Mouse (Mus musculus) forebrain, embryonic 13.5 days (tissue): ENCODE results near the gene Myo3b. TPM values are rescaled to one million over a fixed set of nuclear protein-coding genes. Genes with fewer than 3 reads are reported as not detected.

Source experiments
- ATAC-seq: fragments of 200-750 bp; cut with Nextera tagmentation; 2 replicates; pipeline ENCODE4 v1.8.0; 2017
- H3K27ac ChIP-seq: fragments of 300-500 bp; sonication (generic); 2 replicates; pipeline ENCODE4 v1.5.1; 2015; ENCODE audit warnings: inconsistent platforms, mild to moderate bottlenecking, moderate library complexity
- H3K27me3 ChIP-seq: fragments of 300-500 bp; sonication (generic); 2 replicates; pipeline ENCODE4 v1.6.1; 2015; ENCODE audit warnings: mild to moderate bottlenecking, inconsistent platforms
- H3K36me3 ChIP-seq: fragments of 300-500 bp; sonication (generic); 2 replicates; pipeline ENCODE4 v1.6.1; 2015; ENCODE audit warnings: mild to moderate bottlenecking, inconsistent platforms; ENCODE audit not compliant: poor library complexity, severe bottlenecking
- H3K4me1 ChIP-seq: fragments of 300-500 bp; sonication (generic); 2 replicates; pipeline ENCODE4 v1.6.1; 2015; ENCODE audit warnings: inconsistent platforms
- H3K4me2 ChIP-seq: fragments of 300-500 bp; sonication (generic); 2 replicates; pipeline ENCODE4 v1.6.1; 2015; ENCODE audit warnings: inconsistent platforms, mild to moderate bottlenecking, moderate library complexity
- H3K4me3 ChIP-seq: fragments of 300-500 bp; sonication (generic); 2 replicates; pipeline ENCODE4 v1.5.1; 2015; ENCODE audit warnings: mild to moderate bottlenecking, inconsistent platforms
- H3K9ac ChIP-seq: fragments of 300-500 bp; sonication (generic); 2 replicates; pipeline ENCODE4 v1.6.1; 2015; ENCODE audit warnings: mild to moderate bottlenecking, inconsistent platforms
- H3K9me3 ChIP-seq: fragments of 300-500 bp; sonication (generic); replicated peaks from 2 replicates; pipeline ENCODE4 v1.6.1; 2016; ENCODE audit warnings: inconsistent platforms
- WGBS: fragments of 180-500 bp; shearing (Covaris S2); methylation state at CpG from one replicate; pipeline ENCODE4 v1.1.7; 2015; 5-methylcytosine and 5-hydroxymethylcytosine counted together
- polyA plus RNA-seq: library from polyadenylated mRNA; unstranded; fragments of >200 nt; fragmentation: Nextera tagmentation; extraction: Ambion mirVana; gene quantifications from 2 replicates; pipeline ENCODE4 v1.2.1, GENCODE M21; 2015

Myo3b gene
- polyA plus RNA-seq, 1 experiment from 2014 or later = 0.25 TPM

- H3K27ac ChIP-seq = no peak overlapping the region
- H3K9ac ChIP-seq = no peak overlapping the region
- no peaks in the 10 kb centered on the region for H3K27me3 ChIP-seq
- peaks cover 13% of the 10 kb centered on the region for H3K4me1 ChIP-seq
- no peaks in the 10 kb centered on the region for H3K9me3 ChIP-seq
- H3K4me3 ChIP-seq = no peak overlapping the region
- H3K4me2 ChIP-seq = no peak overlapping the region
- WGBS = 62% methylated on average over 4 of the region's 4 CpGs
- H3K36me3 ChIP-seq = no peaks in the 10 kb centered on the region
- no peak for ATAC-seq
These were observed 371.5 kb downstream of the Myo3b start for GRCm38 (mm10) chr2:70410298-70410885.

- Histone ChIP-seq H3K36me3 (no peaks in the 10 kb centered on the region), H3K9ac (no peak overlapping the region), H3K4me3 (no peak overlapping the region), H3K27ac (no peak overlapping the region), H3K4me2 (no peak overlapping the region), H3K9me3 (no peaks in the 10 kb centered on the region), H3K27me3 (no peaks in the 10 kb centered on the region), H3K4me1 (peaks cover 6% of the 10 kb centered on the region)
- no peak for ATAC-seq
- 79% methylated on average over 13 of the region's 13 CpGs for WGBS
These were observed 373.4 kb downstream of the Myo3b start for GRCm38 (mm10) chr2:70412315-70412714.

- Histone ChIP-seq H3K36me3 (no peaks in the 10 kb centered on the region), H3K4me1 (no peaks in the 10 kb centered on the region), H3K4me2 (no peak overlapping the region), H3K27ac (no peak overlapping the region), H3K9ac (no peak overlapping the region), H3K27me3 (no peaks in the 10 kb centered on the region), H3K4me3 (no peak overlapping the region), H3K9me3 (no peaks in the 10 kb centered on the region)
- 75% methylated on average over 1 of the region's 1 CpGs for WGBS
- ATAC-seq = no peak
These were observed 375.5 kb downstream of the Myo3b start for GRCm38 (mm10) chr2:70414386-70414785.

GRCm38 (mm10) chr2:70415521-70415920 is 376.6 kb downstream of the Myo3b start:
- Histone ChIP-seq H3K9me3 (no peaks in the 10 kb centered on the region), H3K27me3 (no peaks in the 10 kb centered on the region), H3K27ac (no peak overlapping the region), H3K4me3 (no peak overlapping the region), H3K9ac (no peak overlapping the region), H3K4me1 (no peaks in the 10 kb centered on the region), H3K4me2 (no peak overlapping the region), H3K36me3 (no peaks in the 10 kb centered on the region)
- 85% methylated on average over 1 of the region's 1 CpGs for WGBS
- no peak for ATAC-seq

GRCm38 (mm10) chr2:70419336-70419735 is 380.4 kb downstream of the Myo3b start:
- H3K9ac ChIP-seq = no peak overlapping the region
- WGBS = 89% methylated on average over 6 of the region's 6 CpGs
- H3K36me3 ChIP-seq = no peaks in the 10 kb centered on the region
- no peak overlapping the region for H3K4me2 ChIP-seq
- no peak overlapping the region for H3K4me3 ChIP-seq
- ATAC-seq = no peak
- no peaks in the 10 kb centered on the region for H3K27me3 ChIP-seq
- no peaks in the 10 kb centered on the region for H3K9me3 ChIP-seq
- H3K4me1 ChIP-seq = no peaks in the 10 kb centered on the region
- no peak overlapping the region for H3K27ac ChIP-seq

GRCm38 (mm10) chr2:70421144-70421874 is 382.4 kb downstream of the Myo3b start:
- Histone ChIP-seq H3K36me3 (no peaks in the 10 kb centered on the region), H3K4me1 (no peaks in the 10 kb centered on the region), H3K9me3 (no peaks in the 10 kb centered on the region), H3K4me2 (no peak overlapping the region), H3K27ac (no peak overlapping the region), H3K27me3 (no peaks in the 10 kb centered on the region), H3K9ac (no peak overlapping the region), H3K4me3 (no peak overlapping the region)
- ATAC-seq = no peak
- WGBS = 89% methylated on average over 13 of the region's 13 CpGs

- Histone ChIP-seq H3K4me3 (no peak overlapping the region), H3K9ac (no peak overlapping the region), H3K27ac (no peak overlapping the region), H3K9me3 (no peaks in the 10 kb centered on the region), H3K4me2 (no peak overlapping the region), H3K36me3 (no peaks in the 10 kb centered on the region), H3K27me3 (no peaks in the 10 kb centered on the region), H3K4me1 (no peaks in the 10 kb centered on the region)
- ATAC-seq = no peak
- WGBS = 74% methylated on average over 11 of the region's 11 CpGs
These were observed 386.7 kb downstream of the Myo3b start for GRCm38 (mm10) chr2:70425611-70426010.

GRCm38 (mm10) chr2:70443035-70443434 is 404.1 kb downstream of the Myo3b start:
- Histone ChIP-seq H3K4me3 (no peak overlapping the region), H3K27ac (no peak overlapping the region), H3K9ac (no peak overlapping the region), H3K36me3 (no peaks in the 10 kb centered on the region), H3K4me2 (peak overlapping the region; percentile 40), H3K4me1 (peaks cover 29% of the 10 kb centered on the region), H3K9me3 (no peaks in the 10 kb centered on the region), H3K27me3 (peaks cover 7% of the 10 kb centered on the region)
- peak; percentile 68; the same call in 1 of the 2 replicates for ATAC-seq
- 2% methylated on average over 4 of the region's 4 CpGs for WGBS

GRCm38 (mm10) chr2:70444141-70444540 is 405.2 kb downstream of the Myo3b start:
- H3K9me3 ChIP-seq = no peaks in the 10 kb centered on the region
- H3K4me3 ChIP-seq = no peak overlapping the region
- H3K9ac ChIP-seq = no peak overlapping the region
- H3K27me3 ChIP-seq = peaks cover 7% of the 10 kb centered on the region
- ATAC-seq = peak; percentile 61; the same call in 1 of the 2 replicates
- peaks cover 29% of the 10 kb centered on the region for H3K4me1 ChIP-seq
- no peak overlapping the region for H3K27ac ChIP-seq
- H3K4me2 ChIP-seq = peak overlapping the region; percentile 40
- 16% methylated on average over 7 of the region's 7 CpGs for WGBS
- no peaks in the 10 kb centered on the region for H3K36me3 ChIP-seq

- peak; percentile 27; the same call in 1 of the 2 replicates for ATAC-seq
- Histone ChIP-seq H3K9me3 (no peaks in the 10 kb centered on the region), H3K4me1 (no peaks in the 10 kb centered on the region; the same call in 1 of the 2 replicates), H3K4me2 (peak overlapping the region; percentile 47), H3K27ac (no peak overlapping the region), H3K27me3 (peaks cover 20% of the 10 kb centered on the region), H3K36me3 (no peaks in the 10 kb centered on the region), H3K4me3 (peak overlapping the region; percentile 26), H3K9ac (peak overlapping the region; percentile 16; the same call in 1 of the 2 replicates)
- WGBS = 8% methylated on average over 12 of the region's 12 CpGs
These were observed 417.3 kb downstream of the Myo3b start for GRCm38 (mm10) chr2:70456205-70456604.

GRCm38 (mm10) chr2:70463606-70464005 is 424.7 kb downstream of the Myo3b start:
- H3K4me3 ChIP-seq = no peak overlapping the region
- H3K4me2 ChIP-seq = no peak overlapping the region
- H3K27me3 ChIP-seq = peaks cover 17% of the 10 kb centered on the region
- H3K9me3 ChIP-seq = no peaks in the 10 kb centered on the region
- no peak for ATAC-seq
- no peak overlapping the region for H3K9ac ChIP-seq
- H3K27ac ChIP-seq = no peak overlapping the region
- H3K36me3 ChIP-seq = no peaks in the 10 kb centered on the region
- H3K4me1 ChIP-seq = no peaks in the 10 kb centered on the region
- 94% methylated on average over 1 of the region's 1 CpGs for WGBS

GRCm38 (mm10) chr2:70471136-70471535 is 432.2 kb downstream of the Myo3b start:
- no peak overlapping the region for H3K4me2 ChIP-seq
- H3K36me3 ChIP-seq = no peaks in the 10 kb centered on the region
- H3K9ac ChIP-seq = no peak overlapping the region
- WGBS = 5% methylated on average over 5 of the region's 5 CpGs
- no peaks in the 10 kb centered on the region for H3K9me3 ChIP-seq
- ATAC-seq = no peak
- no peak overlapping the region for H3K4me3 ChIP-seq
- H3K27me3 ChIP-seq = peaks cover 73% of the 10 kb centered on the region
- peaks cover 40% of the 10 kb centered on the region for H3K4me1 ChIP-seq
- H3K27ac ChIP-seq = no peak overlapping the region
